Mouse (Mus musculus) lung, embryonic 15.5 days (tissue): ENCODE data around the gene Pex1. TPM values are rescaled to one million over a fixed set of nuclear protein-coding genes. Genes with fewer than 3 reads are reported as not detected.
"Not testable (repeated sequence)": the region's sequence is repeated elsewhere in the genome, so short reads cannot be mapped to it uniquely, and the experiment has no call there.

ENCODE experiments used
- ATAC-seq: fragments of 200-750 bp; cut with Nextera tagmentation; 2 replicates; pipeline ENCODE4 v1.8.0; 2017; ENCODE audit warnings: moderate number of reproducible peaks, borderline replicate concordance; ENCODE audit not compliant: low FRiP score, low TSS enrichment; ENCODE audit errors: extremely low read depth
- H3K27ac ChIP-seq: fragments of 300-500 bp; sonication (generic); 2 replicates; pipeline ENCODE4 v1.5.1; 2015; ENCODE audit warnings: moderate library complexity, mild to moderate bottlenecking, inconsistent platforms
- H3K27me3 ChIP-seq: fragments of 300-500 bp; sonication (generic); 2 replicates; pipeline ENCODE4 v1.6.1; 2015; ENCODE audit warnings: inconsistent platforms
- H3K36me3 ChIP-seq: fragments of 300-500 bp; sonication (generic); 2 replicates; pipeline ENCODE4 v1.6.1; 2015; ENCODE audit warnings: inconsistent platforms
- H3K4me1 ChIP-seq: fragments of 300-500 bp; sonication (generic); 2 replicates; pipeline ENCODE4 v1.6.1; 2015; ENCODE audit warnings: inconsistent platforms
- H3K4me2 ChIP-seq: fragments of 300-500 bp; sonication (generic); 2 replicates; pipeline ENCODE4 v1.6.1; 2015; ENCODE audit warnings: inconsistent platforms, mild to moderate bottlenecking, moderate library complexity
- H3K4me3 ChIP-seq: fragments of 300-500 bp; sonication (generic); 2 replicates; pipeline ENCODE4 v1.5.1; 2015; ENCODE audit warnings: mild to moderate bottlenecking, inconsistent platforms
- H3K9ac ChIP-seq: fragments of 300-500 bp; sonication (generic); 2 replicates; pipeline ENCODE4 v1.6.1; 2015; ENCODE audit warnings: inconsistent platforms
- H3K9me3 ChIP-seq: fragments of 300-500 bp; sonication (generic); 2 replicates; pipeline ENCODE4 v1.6.1; 2016; ENCODE audit warnings: inconsistent platforms
- WGBS: fragments of 180-500 bp; shearing (Covaris S2); methylation state at CpG from one replicate; pipeline ENCODE4 v1.1.7; 2015; 5-methylcytosine and 5-hydroxymethylcytosine counted together
- polyA plus RNA-seq: library from polyadenylated mRNA; unstranded; fragments of >200 nt; fragmentation: Nextera tagmentation; extraction: Ambion mirVana; gene quantifications from 2 replicates; pipeline ENCODE4 v1.2.1, GENCODE M21; 2015

Pex1 gene
- polyA plus RNA-seq, 1 experiment from 2014 or later: 14.0 TPM

DNA sequence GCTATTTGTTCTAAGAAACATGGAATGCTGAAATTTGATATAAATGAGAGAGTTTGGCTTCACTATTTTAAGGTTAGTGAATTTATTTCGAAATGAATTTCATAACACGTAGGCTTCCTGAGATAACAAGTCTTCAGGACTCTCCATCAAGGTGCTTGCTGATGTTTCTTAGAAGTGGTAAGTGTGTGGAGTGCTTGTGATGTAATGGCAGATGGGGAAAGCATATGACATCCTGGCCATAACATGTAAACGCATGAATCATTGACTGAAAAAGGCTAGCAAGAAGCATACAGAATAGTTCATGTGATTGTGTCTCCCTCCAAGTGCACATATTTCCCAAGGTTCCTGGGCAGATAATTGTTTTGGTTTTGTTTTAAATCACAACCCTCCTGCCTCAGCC is 4.9 kb downstream of the Pex1 start:
- no peak for ATAC-seq
- H3K4me3 ChIP-seq: no peak overlapping the region
- 83% methylated on average over 3 of the region's 3 CpGs for WGBS
- H3K36me3 ChIP-seq: peaks cover 5% of the 10 kb centered on the region; the same call in 1 of the 2 replicates
- no peaks in the 10 kb centered on the region for H3K9me3 ChIP-seq
- H3K27ac ChIP-seq: no peak overlapping the region
- no peaks in the 10 kb centered on the region for H3K27me3 ChIP-seq
- H3K9ac ChIP-seq: no peak overlapping the region
- H3K4me1 ChIP-seq: peaks cover 5% of the 10 kb centered on the region; the same call in 1 of the 2 replicates
- H3K4me2 ChIP-seq: no peak overlapping the region

DNA sequence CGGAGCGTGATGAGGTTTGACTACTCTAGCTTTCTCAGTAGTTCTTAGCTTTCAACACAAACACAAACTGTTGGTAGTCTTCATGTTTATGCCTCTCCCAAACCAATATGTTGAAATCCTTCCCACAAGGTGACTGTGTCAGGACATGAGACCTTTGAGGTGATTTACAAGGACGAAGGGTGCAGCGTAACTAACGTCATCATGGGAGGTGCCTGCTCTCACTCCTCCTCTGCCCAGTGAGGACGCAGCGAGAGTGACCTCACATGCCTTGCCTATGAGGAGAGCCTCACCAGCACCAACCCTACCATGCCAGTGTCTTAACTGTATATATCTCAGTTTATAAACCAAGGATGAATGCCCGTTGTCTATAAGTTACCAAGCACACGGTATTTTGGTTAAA is 11.2 kb downstream of the Pex1 start:
- H3K4me2 ChIP-seq: no peak overlapping the region
- no peaks in the 10 kb centered on the region for H3K4me1 ChIP-seq
- ATAC-seq: no peak
- WGBS: 91% methylated on average over 9 of the region's 9 CpGs
- no peak overlapping the region for H3K4me3 ChIP-seq
- no peak overlapping the region for H3K9ac ChIP-seq
- peaks cover 23% of the 10 kb centered on the region for H3K36me3 ChIP-seq
- no peak overlapping the region for H3K27ac ChIP-seq
- H3K27me3 ChIP-seq: no peaks in the 10 kb centered on the region
- no peaks in the 10 kb centered on the region for H3K9me3 ChIP-seq

DNA sequence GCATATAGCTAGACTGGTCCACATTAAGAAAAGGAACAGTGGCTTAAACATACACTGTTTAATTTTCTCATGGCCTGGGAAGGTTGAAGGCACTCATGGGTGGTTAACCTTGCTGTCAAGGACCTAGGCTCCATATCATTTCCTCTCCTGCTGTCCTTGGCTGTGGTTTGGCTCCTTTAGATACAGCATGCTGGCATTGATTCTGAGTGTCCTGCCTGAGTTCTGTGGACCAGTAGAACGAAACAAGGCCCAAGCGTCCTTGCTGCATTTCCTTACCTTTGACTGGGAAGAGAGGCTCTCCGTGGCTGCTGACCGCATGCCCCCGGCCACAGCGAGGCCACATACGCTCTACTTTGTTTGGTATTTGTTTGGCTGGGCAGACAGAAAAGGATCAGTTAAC is 13.4 kb downstream of the Pex1 start:
- no peak for ATAC-seq
- no peak overlapping the region for H3K27ac ChIP-seq
- 89% methylated on average over 7 of the region's 7 CpGs for WGBS
- peaks cover 23% of the 10 kb centered on the region for H3K36me3 ChIP-seq
- no peaks in the 10 kb centered on the region for H3K9me3 ChIP-seq
- H3K27me3 ChIP-seq: no peaks in the 10 kb centered on the region
- no peak overlapping the region for H3K4me2 ChIP-seq
- H3K4me1 ChIP-seq: no peaks in the 10 kb centered on the region
- H3K4me3 ChIP-seq: no peak overlapping the region
- H3K9ac ChIP-seq: no peak overlapping the region

DNA sequence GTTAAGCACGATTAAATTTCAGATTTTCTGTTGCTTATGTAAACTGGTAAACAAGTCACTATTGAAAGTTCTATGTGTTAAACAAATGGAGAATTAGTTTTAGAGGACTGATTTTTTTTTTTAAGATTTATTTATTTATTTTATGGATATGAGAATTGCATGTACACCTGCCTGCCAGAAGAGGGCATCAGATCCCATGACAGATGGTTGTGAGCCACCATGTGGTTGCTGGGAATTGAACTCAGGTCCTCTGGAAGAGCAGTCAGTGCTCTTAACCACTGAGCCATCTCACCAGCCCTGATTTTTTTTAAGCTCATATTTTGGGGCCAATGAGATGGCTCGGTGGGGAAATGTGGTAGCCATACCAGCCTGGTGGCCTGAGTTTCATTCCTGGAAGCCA is 16.0 kb downstream of the Pex1 start:
- not testable (repeated sequence) for H3K9me3 ChIP-seq, H3K27me3 ChIP-seq, H3K4me1 ChIP-seq, H3K9ac ChIP-seq, H3K27ac ChIP-seq, H3K4me3 ChIP-seq, ATAC-seq, H3K4me2 ChIP-seq
- WGBS: 89% methylated on average over 2 of the region's 2 CpGs
- H3K36me3 ChIP-seq: peaks cover 10% of the 10 kb centered on the region

DNA sequence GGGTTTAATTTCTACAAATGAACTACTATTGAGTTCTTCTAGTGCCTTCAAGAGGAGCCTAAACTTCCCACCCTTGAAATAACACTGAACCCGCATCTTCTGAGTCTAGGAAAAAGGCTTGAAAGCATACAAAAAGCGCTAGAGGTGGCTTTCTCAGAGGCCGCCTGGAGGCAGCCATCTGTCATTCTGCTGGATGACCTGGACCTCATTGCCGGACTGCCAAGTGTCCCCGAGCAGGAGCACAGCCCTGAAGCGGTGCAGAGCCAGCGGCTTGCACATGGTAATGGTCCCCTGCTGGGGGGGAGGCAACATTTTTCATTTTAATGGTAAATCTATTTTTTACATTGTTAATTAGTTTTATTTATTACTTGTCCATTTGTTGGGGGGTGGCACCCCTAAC is 24.6 kb downstream of the Pex1 start:
- Histone ChIP-seq H3K36me3 (peaks cover 16% of the 10 kb centered on the region; the same call in 1 of the 2 replicates), H3K4me2 (no peak overlapping the region), H3K27ac (no peak overlapping the region), H3K9me3 (no peaks in the 10 kb centered on the region), H3K27me3 (no peaks in the 10 kb centered on the region), H3K4me3 (no peak overlapping the region), H3K4me1 (no peaks in the 10 kb centered on the region), H3K9ac (no peak overlapping the region)
- no peak for ATAC-seq
- 80% methylated on average over 7 of the region's 7 CpGs for WGBS

DNA sequence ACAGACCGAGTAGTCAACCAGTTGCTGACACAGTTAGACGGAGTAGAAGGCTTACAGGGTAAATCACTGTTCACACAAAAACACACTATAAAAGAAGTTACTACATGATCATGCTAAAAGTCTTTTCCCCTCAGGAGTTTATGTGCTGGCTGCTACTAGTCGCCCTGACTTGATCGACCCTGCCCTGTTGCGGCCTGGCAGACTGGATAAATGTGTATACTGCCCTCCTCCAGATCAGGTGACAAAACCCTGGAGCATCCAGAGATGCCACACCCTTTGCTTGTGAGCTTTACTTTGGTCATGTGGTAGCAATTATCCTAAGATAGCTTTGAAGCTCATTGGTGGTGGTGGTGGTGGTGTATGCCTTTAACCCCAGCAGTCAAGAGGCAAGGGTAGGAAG is 34.2 kb downstream of the Pex1 start:
- 90% methylated on average over 5 of the region's 5 CpGs for WGBS
- Histone ChIP-seq H3K4me3 (no peak overlapping the region), H3K36me3 (peaks cover 9% of the 10 kb centered on the region; the same call in 1 of the 2 replicates), H3K4me2 (no peak overlapping the region), H3K27me3 (no peaks in the 10 kb centered on the region), H3K9ac (no peak overlapping the region), H3K9me3 (no peaks in the 10 kb centered on the region), H3K27ac (no peak overlapping the region), H3K4me1 (no peaks in the 10 kb centered on the region)
- no peak for ATAC-seq

DNA sequence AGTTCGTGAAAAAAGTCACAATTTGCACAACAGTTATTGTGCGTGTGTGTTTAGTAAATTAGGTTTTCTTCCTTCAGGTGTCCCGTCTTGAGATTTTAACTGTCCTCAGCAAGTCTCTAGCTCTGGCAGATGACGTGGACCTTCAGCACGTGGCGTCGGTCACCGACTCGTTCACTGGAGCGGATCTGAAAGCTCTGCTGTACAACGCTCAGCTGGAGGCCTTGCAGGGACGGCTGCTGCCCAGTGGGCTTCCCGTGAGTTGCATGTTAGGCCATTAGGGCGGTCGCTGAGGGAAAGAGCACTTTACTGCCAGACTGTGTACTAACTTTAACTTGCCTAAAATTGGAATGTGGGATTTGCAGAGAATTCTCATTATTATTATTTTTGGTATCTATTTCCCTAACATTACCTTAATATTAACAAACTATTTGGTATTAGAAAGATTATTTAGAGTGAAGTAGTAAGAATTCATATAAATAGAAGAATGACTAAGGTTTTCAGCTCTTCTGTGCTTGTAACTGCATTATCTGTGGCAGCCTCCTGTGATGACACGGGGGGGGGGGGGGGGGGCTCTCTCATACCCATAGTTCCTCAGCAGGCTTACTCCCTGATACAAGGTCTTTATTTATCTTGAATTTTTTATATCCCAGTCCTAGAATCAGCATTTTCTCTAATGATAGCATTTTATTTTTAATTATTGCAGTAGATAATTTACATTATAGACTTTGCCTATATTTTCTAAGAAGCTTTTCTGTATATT is 35.8 kb downstream of the Pex1 start:
- H3K9me3 ChIP-seq: no peaks in the 10 kb centered on the region
- H3K4me1 ChIP-seq: no peaks in the 10 kb centered on the region
- no peak overlapping the region for H3K27ac ChIP-seq
- no peak overlapping the region for H3K4me2 ChIP-seq
- no peaks in the 10 kb centered on the region for H3K27me3 ChIP-seq
- whole genome bisulfite sequencing: 76% methylated on average over 16 of the region's 16 CpGs
- ATAC-seq: no peak
- H3K9ac ChIP-seq: no peak overlapping the region
- peaks cover 19% of the 10 kb centered on the region; the same call in 1 of the 2 replicates for H3K36me3 ChIP-seq
- no peak overlapping the region for H3K4me3 ChIP-seq

DNA sequence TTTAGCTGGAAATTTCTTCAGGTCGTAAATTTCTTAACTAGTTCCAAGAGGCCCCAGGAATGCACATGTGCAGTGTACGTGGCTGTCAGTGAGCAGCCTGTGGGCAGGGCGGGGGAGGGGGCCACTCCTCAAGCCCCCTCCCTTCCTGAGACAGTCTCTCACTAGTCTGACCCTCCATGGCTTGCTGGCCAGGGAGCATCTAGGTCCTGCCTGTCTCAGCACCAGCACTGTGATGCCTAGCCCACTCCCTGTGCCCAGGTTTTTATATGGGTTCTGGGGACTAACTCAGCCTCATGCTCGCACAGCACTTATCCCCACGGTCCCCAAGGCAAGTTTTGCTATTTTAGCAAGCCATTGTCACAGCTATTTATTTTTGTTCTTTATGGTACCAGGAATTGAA is 36.4 kb downstream of the Pex1 start:
- H3K4me2 ChIP-seq: no peak overlapping the region
- no peak overlapping the region for H3K27ac ChIP-seq
- ATAC-seq: no peak
- H3K36me3 ChIP-seq: peaks cover 19% of the 10 kb centered on the region; the same call in 1 of the 2 replicates
- WGBS: 76% methylated on average over 5 of the region's 5 CpGs
- H3K9me3 ChIP-seq: no peaks in the 10 kb centered on the region
- H3K4me3 ChIP-seq: no peak overlapping the region
- no peaks in the 10 kb centered on the region for H3K4me1 ChIP-seq
- H3K27me3 ChIP-seq: no peaks in the 10 kb centered on the region
- H3K9ac ChIP-seq: no peak overlapping the region

DNA sequence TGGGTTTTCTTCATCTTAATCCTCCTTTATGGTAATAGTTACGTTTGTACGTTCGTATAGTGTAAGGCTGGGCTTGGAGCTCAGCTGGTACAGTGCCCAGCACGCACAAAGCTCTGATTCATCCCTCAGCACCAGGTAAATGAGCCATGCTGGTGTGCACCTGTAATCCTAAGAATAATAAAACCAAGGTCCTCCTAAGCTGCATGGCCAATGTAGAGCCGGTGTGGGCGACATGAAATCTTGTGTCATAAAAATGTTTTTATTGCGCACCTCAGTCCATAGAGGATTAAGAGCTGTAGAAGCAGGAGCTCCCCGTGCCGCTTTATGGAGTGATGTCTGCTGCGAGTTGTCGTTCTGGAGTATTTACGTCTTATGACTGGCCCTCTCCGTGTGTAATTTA is 37.4 kb downstream of the Pex1 start:
- Histone ChIP-seq H3K27me3 (no peaks in the 10 kb centered on the region), H3K4me1 (no peaks in the 10 kb centered on the region), H3K36me3 (peaks cover 19% of the 10 kb centered on the region; the same call in 1 of the 2 replicates), H3K27ac (no peak overlapping the region), H3K4me2 (no peak overlapping the region), H3K9me3 (no peaks in the 10 kb centered on the region), H3K4me3 (no peak overlapping the region), H3K9ac (no peak overlapping the region)
- WGBS: 92% methylated on average over 13 of the region's 13 CpGs
- no peak for ATAC-seq

DNA sequence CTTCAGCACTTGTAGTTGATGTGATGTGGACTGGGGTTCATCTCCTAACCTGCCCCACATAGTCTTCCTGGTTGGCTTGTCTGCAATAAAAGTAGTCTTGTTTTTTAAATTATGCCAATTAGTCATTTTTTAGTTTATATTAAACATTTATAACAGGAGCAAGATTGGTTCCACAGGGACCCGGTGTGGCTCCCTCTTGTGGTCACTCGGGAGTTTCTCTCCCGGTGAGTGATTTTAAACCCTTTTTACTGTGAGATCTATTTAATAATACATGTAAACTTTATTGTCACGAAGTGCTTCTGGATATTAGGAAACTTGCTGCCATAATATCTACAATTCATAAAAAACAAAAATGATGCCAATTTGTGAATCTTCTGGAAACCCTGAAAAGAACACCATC is 38.1 kb downstream of the Pex1 start:
- Histone ChIP-seq H3K36me3 (peaks cover 19% of the 10 kb centered on the region; the same call in 1 of the 2 replicates), H3K9ac (no peak overlapping the region), H3K4me3 (no peak overlapping the region), H3K27me3 (no peaks in the 10 kb centered on the region), H3K4me1 (no peaks in the 10 kb centered on the region), H3K9me3 (no peaks in the 10 kb centered on the region), H3K4me2 (no peak overlapping the region), H3K27ac (no peak overlapping the region)
- WGBS: 72% methylated on average over 4 of the region's 4 CpGs
- ATAC-seq: no peak

DNA sequence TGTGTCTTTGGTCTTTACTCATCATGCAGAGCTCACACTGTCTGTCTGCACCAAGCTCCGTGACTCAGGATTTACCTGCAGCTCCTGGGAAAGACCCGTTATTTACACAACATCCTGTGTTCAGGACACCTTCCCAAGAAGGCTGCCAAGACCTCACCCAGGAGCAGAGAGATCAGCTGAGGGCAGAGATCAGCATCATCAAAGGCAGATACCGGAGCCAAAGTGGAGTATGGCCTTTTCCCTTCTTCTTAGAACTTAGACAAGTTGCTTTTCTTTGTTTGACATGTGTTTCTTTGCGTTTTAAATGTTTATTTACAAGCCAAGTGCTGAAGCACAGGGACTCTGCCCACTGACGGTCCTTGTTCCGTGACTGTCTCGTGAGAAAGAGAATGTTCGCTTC is 39.4 kb downstream of the Pex1 start:
- H3K4me3 ChIP-seq: no peak overlapping the region
- no peak overlapping the region for H3K9ac ChIP-seq
- no peak for ATAC-seq
- H3K4me1 ChIP-seq: no peaks in the 10 kb centered on the region
- peaks cover 16% of the 10 kb centered on the region; the same call in 1 of the 2 replicates for H3K36me3 ChIP-seq
- no peaks in the 10 kb centered on the region for H3K27me3 ChIP-seq
- H3K9me3 ChIP-seq: no peaks in the 10 kb centered on the region
- H3K27ac ChIP-seq: no peak overlapping the region
- 74% methylated on average over 8 of the region's 8 CpGs for WGBS
- no peak overlapping the region for H3K4me2 ChIP-seq

DNA sequence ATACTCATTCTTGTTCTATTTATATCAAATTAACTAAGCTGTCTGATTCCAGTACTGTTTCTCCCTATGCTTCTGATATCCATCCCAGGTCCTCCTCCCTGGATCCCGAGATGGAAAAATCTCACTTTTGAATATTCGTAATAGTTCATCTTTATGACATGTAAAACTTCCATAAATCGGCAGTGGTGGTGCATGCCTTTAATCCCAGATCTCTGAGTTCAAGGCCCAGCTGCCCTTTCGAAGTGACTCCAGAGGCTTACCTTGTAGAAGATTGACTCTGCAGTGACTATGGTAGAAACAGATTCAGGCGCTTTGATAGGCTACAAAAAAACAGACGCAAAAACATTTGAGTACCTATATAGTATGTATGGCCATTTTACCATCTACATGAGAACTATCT is 48.8 kb downstream of the Pex1 start:
- Histone ChIP-seq H3K9ac (no peak overlapping the region), H3K4me2 (no peak overlapping the region), H3K27ac (no peak overlapping the region), H3K4me3 (no peak overlapping the region), H3K9me3 (no peaks in the 10 kb centered on the region), H3K4me1 (peaks cover 7% of the 10 kb centered on the region), H3K36me3 (peaks cover 37% of the 10 kb centered on the region), H3K27me3 (no peaks in the 10 kb centered on the region)
- WGBS: 92% methylated on average over 6 of the region's 6 CpGs
- no peak for ATAC-seq
